Mouse (Mus musculus): ENCODE measurements at regions not wholly inside any gene's neighbourhood (a gene's known extent, or its start where the extent isn't known, plus 50 kb on each side); places are given as distances from the start of the nearest gene placed in this dataset.

- no peaks in the 10 kb centered on the region for H3K27me3 ChIP-seq (ENCODE audit: control insufficient read depth, insufficient read depth, low read length)
- H3K4me3 ChIP-seq (ENCODE audit: low read depth, low read length), result no peak overlapping the region
- no peak overlapping the region for H3K4me2 ChIP-seq (replicated peaks; ENCODE audit: low read depth)
- H3K27ac ChIP-seq (replicated peaks), result no peak overlapping the region
- 53% methylated on average over 3 of the region's 3 CpGs for WGBS
- no peaks in the 10 kb centered on the region for H3K9me3 ChIP-seq (ENCODE audit: control insufficient read depth, low read length)
- ATAC-seq (ENCODE audit: low FRiP score, low TSS enrichment) (no peak), DNase-seq (ENCODE audit: low spot score) (no peak)
- H3K4me1 ChIP-seq (replicated peaks; ENCODE audit: control insufficient read depth, insufficient read depth), result no peaks in the 10 kb centered on the region
- TF ChIP-seq EP300 (optimal IDR thresholded peaks at IDR 0.05), result no peak
- TF ChIP-seq CTCF (IDR thresholded peaks at IDR 0.05; ENCODE audit: low read depth), result no peak
- no peaks in the 10 kb centered on the region for H3K36me3 ChIP-seq (ENCODE audit: control insufficient read depth, insufficient read depth, low read length)
- H3K9ac ChIP-seq (ENCODE audit: low read length), result no peak overlapping the region
These were observed 126.4 kb downstream of the Rpl10l start for GRCm38 (mm10) chr12:66157630-66158292.

- H3K36me3 ChIP-seq (ENCODE audit: control insufficient read depth, insufficient read depth, low read length), result no peaks in the 10 kb centered on the region
- no peak for TF ChIP-seq CTCF (IDR thresholded peaks at IDR 0.05; ENCODE audit: low read depth)
- TF ChIP-seq EP300 (optimal IDR thresholded peaks at IDR 0.05), result no peak
- no peak overlapping the region for H3K4me2 ChIP-seq (replicated peaks; ENCODE audit: low read depth)
- no peak overlapping the region for H3K27ac ChIP-seq (replicated peaks)
- no peaks in the 10 kb centered on the region for H3K27me3 ChIP-seq (ENCODE audit: control insufficient read depth, insufficient read depth, low read length)
- DNase-seq (ENCODE audit: low spot score) (no peak), ATAC-seq (ENCODE audit: low FRiP score, low TSS enrichment) (no peak)
- no peak overlapping the region for H3K9ac ChIP-seq (ENCODE audit: low read length)
- H3K4me1 ChIP-seq (replicated peaks; ENCODE audit: control insufficient read depth, insufficient read depth), result no peaks in the 10 kb centered on the region
- H3K9me3 ChIP-seq (ENCODE audit: control insufficient read depth, low read length), result no peaks in the 10 kb centered on the region
- 70% methylated on average over 3 of the region's 3 CpGs for WGBS
- no peak overlapping the region for H3K4me3 ChIP-seq (ENCODE audit: low read depth, low read length)
These were observed 127.1 kb downstream of the Rpl10l start for GRCm38 (mm10) chr12:66156980-66157629.

GRCm38 (mm10) chr12:66130909-66131308, 153.3 kb downstream of the Rpl10l start:
- 41% methylated on average over 1 of the region's 1 CpGs for whole genome bisulfite sequencing
- DNase-seq (ENCODE audit: low spot score), result no peak
- H3K9me3 ChIP-seq (ENCODE audit: control insufficient read depth, low read length), result no peaks in the 10 kb centered on the region
- no peak overlapping the region for H3K4me3 ChIP-seq (ENCODE audit: low read depth, low read length)
- ATAC-seq (ENCODE audit: low FRiP score, low TSS enrichment), result no peak
- H3K4me2 ChIP-seq (replicated peaks; ENCODE audit: low read depth), result no peak overlapping the region
- H3K27me3 ChIP-seq (ENCODE audit: control insufficient read depth, insufficient read depth, low read length), result no peaks in the 10 kb centered on the region
- no peak overlapping the region for H3K27ac ChIP-seq (replicated peaks)
- no peaks in the 10 kb centered on the region for H3K36me3 ChIP-seq (ENCODE audit: control insufficient read depth, insufficient read depth, low read length)
- H3K4me1 ChIP-seq (replicated peaks; ENCODE audit: control insufficient read depth, insufficient read depth), result no peaks in the 10 kb centered on the region
- TF ChIP-seq CTCF (IDR thresholded peaks at IDR 0.05; ENCODE audit: low read depth) (peak; percentile 54), EP300 (optimal IDR thresholded peaks at IDR 0.05) (no peak)
- no peak overlapping the region for H3K9ac ChIP-seq (ENCODE audit: low read length)

- H3K4me2 ChIP-seq (replicated peaks; ENCODE audit: low read depth), result no peak overlapping the region
- no peaks in the 10 kb centered on the region for H3K4me1 ChIP-seq (replicated peaks; ENCODE audit: control insufficient read depth, insufficient read depth)
- TF ChIP-seq CTCF (IDR thresholded peaks at IDR 0.05; ENCODE audit: low read depth) (no peak), EP300 (optimal IDR thresholded peaks at IDR 0.05) (no peak)
- 3% methylated on average over 1 of the region's 1 CpGs for WGBS
- no peaks in the 10 kb centered on the region for H3K9me3 ChIP-seq (ENCODE audit: control insufficient read depth, low read length)
- H3K27me3 ChIP-seq (ENCODE audit: control insufficient read depth, insufficient read depth, low read length), result no peaks in the 10 kb centered on the region
- H3K9ac ChIP-seq (ENCODE audit: low read length), result no peak overlapping the region
- H3K36me3 ChIP-seq (ENCODE audit: control insufficient read depth, insufficient read depth, low read length), result no peaks in the 10 kb centered on the region
- no peak overlapping the region for H3K27ac ChIP-seq (replicated peaks)
- no peak overlapping the region for H3K4me3 ChIP-seq (ENCODE audit: low read depth, low read length)
- ATAC-seq (ENCODE audit: low FRiP score, low TSS enrichment), result no peak
- no peak for DNase-seq (ENCODE audit: low spot score)
These were observed 164.6 kb downstream of the Rpl10l start for GRCm38 (mm10) chr12:66119565-66119964.

GRCm38 (mm10) chr12:66090806-66091447, 193.3 kb downstream of the Rpl10l start:
- no peak overlapping the region for H3K27ac ChIP-seq (replicated peaks)
- no peak overlapping the region for H3K4me3 ChIP-seq (ENCODE audit: low read depth, low read length)
- H3K9ac ChIP-seq (ENCODE audit: low read length), result no peak overlapping the region
- 77% methylated on average over 3 of the region's 3 CpGs for WGBS
- H3K36me3 ChIP-seq (ENCODE audit: control insufficient read depth, insufficient read depth, low read length), result no peaks in the 10 kb centered on the region
- no peaks in the 10 kb centered on the region for H3K9me3 ChIP-seq (ENCODE audit: control insufficient read depth, low read length)
- DNase-seq (ENCODE audit: low spot score) (no peak), ATAC-seq (ENCODE audit: low FRiP score, low TSS enrichment) (no peak)
- no peaks in the 10 kb centered on the region for H3K27me3 ChIP-seq (ENCODE audit: control insufficient read depth, insufficient read depth, low read length)
- no peak overlapping the region for H3K4me2 ChIP-seq (replicated peaks; ENCODE audit: low read depth)
- H3K4me1 ChIP-seq (replicated peaks; ENCODE audit: control insufficient read depth, insufficient read depth), result no peaks in the 10 kb centered on the region
- TF ChIP-seq CTCF (IDR thresholded peaks at IDR 0.05; ENCODE audit: low read depth) (no peak), EP300 (optimal IDR thresholded peaks at IDR 0.05) (no peak)

- no peaks in the 10 kb centered on the region for H3K36me3 ChIP-seq (ENCODE audit: control insufficient read depth, insufficient read depth, low read length)
- ATAC-seq (ENCODE audit: low FRiP score, low TSS enrichment) (no peak), DNase-seq (ENCODE audit: low spot score) (no peak)
- no peaks in the 10 kb centered on the region for H3K9me3 ChIP-seq (ENCODE audit: control insufficient read depth, low read length)
- WGBS, result 51% methylated on average over 1 of the region's 1 CpGs
- no peaks in the 10 kb centered on the region for H3K4me1 ChIP-seq (replicated peaks; ENCODE audit: control insufficient read depth, insufficient read depth)
- H3K4me3 ChIP-seq (ENCODE audit: low read depth, low read length), result no peak overlapping the region
- TF ChIP-seq CTCF (IDR thresholded peaks at IDR 0.05; ENCODE audit: low read depth) (no peak), EP300 (optimal IDR thresholded peaks at IDR 0.05) (no peak)
- no peak overlapping the region for H3K4me2 ChIP-seq (replicated peaks; ENCODE audit: low read depth)
- no peak overlapping the region for H3K27ac ChIP-seq (replicated peaks)
- no peaks in the 10 kb centered on the region for H3K27me3 ChIP-seq (ENCODE audit: control insufficient read depth, insufficient read depth, low read length)
- H3K9ac ChIP-seq (ENCODE audit: low read length), result no peak overlapping the region
These were observed 223.9 kb downstream of the Rpl10l start for GRCm38 (mm10) chr12:66060326-66060725.
